Mouse (Mus musculus): ENCODE results near the gene Mycl. TPM values are rescaled to one million over a fixed set of nuclear protein-coding genes. Genes with fewer than 3 reads are reported as not detected.
"Not testable (repeated sequence)": the region's sequence is repeated elsewhere in the genome, so short reads cannot be mapped to it uniquely, and the experiment has no call there.

Gene Mycl
- polyA plus RNA-seq, 1 experiment from 2014 or later, result 2.9 TPM

- no peak for TF ChIP-seq CTCF (IDR thresholded peaks at IDR 0.05; ENCODE audit: low read depth)
- peaks cover 2% of the 10 kb centered on the region; the same call in 1 of the 2 replicates for H3K27me3 ChIP-seq (replicated peaks; ENCODE audit: control insufficient read depth, insufficient read depth, low read length)
- no peak overlapping the region for H3K4me3 ChIP-seq (ENCODE audit: low read depth, low read length)
- H3K36me3 ChIP-seq (ENCODE audit: control insufficient read depth, insufficient read depth), result no peaks in the 10 kb centered on the region
- 35% methylated on average over 17 of the region's 17 CpGs for WGBS
- no peaks in the 10 kb centered on the region for H3K4me1 ChIP-seq (replicated peaks; ENCODE audit: control insufficient read depth, insufficient read depth, low read length)
- no peak overlapping the region for H3K9ac ChIP-seq (ENCODE audit: low read depth, low read length)
- H3K9me3 ChIP-seq (ENCODE audit: control insufficient read depth), result no peaks in the 10 kb centered on the region
- H3K27ac ChIP-seq (ENCODE audit: low read depth, low read length), result no peak overlapping the region
- no peak for ATAC-seq
- H3K4me2 ChIP-seq (replicated peaks; ENCODE audit: low read depth), result no peak overlapping the region
These were observed 11.8 kb upstream of the Mycl start for GRCm38 (mm10) chr4:122983486-122984261.

DNA sequence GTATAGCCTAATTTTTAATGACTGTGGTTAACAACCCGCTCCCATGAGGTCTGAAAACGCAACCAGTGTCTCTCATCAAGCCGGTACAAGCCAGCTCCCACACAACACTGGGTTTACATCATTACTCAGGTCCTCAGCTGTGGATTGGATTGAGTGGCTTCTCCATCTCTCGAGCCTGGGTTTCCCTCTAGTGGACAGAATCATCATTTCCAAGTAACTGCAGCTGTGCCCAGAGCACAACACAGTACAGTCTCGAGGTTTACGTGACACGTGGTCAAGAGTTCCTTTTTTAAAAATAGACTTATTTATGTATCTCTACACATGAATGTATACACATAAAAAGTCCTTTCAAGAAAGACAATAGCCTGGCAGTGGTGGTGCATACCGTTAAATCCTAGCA, 10.3 kb upstream of the Mycl start:
- Histone ChIP-seq H3K4me2 (replicated peaks; ENCODE audit: low read depth) (no peak overlapping the region), H3K4me1 (replicated peaks; ENCODE audit: control insufficient read depth, insufficient read depth, low read length) (no peaks in the 10 kb centered on the region), H3K9me3 (ENCODE audit: control insufficient read depth) (no peaks in the 10 kb centered on the region), H3K36me3 (ENCODE audit: control insufficient read depth, insufficient read depth) (no peaks in the 10 kb centered on the region), H3K4me3 (ENCODE audit: low read depth, low read length) (no peak overlapping the region), H3K27me3 (replicated peaks; ENCODE audit: control insufficient read depth, insufficient read depth, low read length) (peaks cover 2% of the 10 kb centered on the region; the same call in 1 of the 2 replicates), H3K9ac (ENCODE audit: low read depth, low read length) (no peak overlapping the region), H3K27ac (ENCODE audit: low read depth, low read length) (no peak overlapping the region)
- peak; percentile 96 for TF ChIP-seq CTCF (IDR thresholded peaks at IDR 0.05; ENCODE audit: low read depth)
- 24% methylated on average over 8 of the region's 8 CpGs for WGBS
- ATAC-seq, result no peak

DNA sequence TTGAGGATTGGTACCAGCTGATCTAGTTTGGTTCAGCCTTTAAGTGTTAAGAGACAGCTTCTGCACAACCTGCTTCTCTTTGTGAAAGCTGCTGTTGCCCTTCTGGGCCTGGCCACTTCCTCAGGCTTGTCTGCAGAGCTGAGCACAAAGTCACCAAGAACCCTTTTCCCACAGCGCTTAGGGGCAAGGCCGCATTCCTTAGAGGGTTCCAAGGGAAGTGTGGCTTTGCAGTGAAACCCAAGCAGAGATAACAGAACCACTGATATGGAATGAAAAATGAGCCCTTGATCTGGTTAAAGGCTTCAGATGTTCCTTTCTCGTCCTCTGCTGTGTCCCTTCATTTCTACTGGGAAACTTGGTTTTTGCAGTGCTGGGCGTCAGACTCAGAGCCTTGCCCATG, 8.0 kb upstream of the Mycl start:
- Histone ChIP-seq H3K9me3 (ENCODE audit: control insufficient read depth) (no peaks in the 10 kb centered on the region), H3K27me3 (replicated peaks; ENCODE audit: control insufficient read depth, insufficient read depth, low read length) (peaks cover 2% of the 10 kb centered on the region; the same call in 1 of the 2 replicates), H3K9ac (ENCODE audit: low read depth, low read length) (no peak overlapping the region), H3K4me2 (replicated peaks; ENCODE audit: low read depth) (no peak overlapping the region), H3K36me3 (ENCODE audit: control insufficient read depth, insufficient read depth) (no peaks in the 10 kb centered on the region), H3K4me3 (ENCODE audit: low read depth, low read length) (no peak overlapping the region), H3K27ac (ENCODE audit: low read depth, low read length) (no peak overlapping the region), H3K4me1 (replicated peaks; ENCODE audit: control insufficient read depth, insufficient read depth, low read length) (no peaks in the 10 kb centered on the region)
- 63% methylated on average over 4 of the region's 4 CpGs for WGBS
- TF ChIP-seq CTCF (IDR thresholded peaks at IDR 0.05; ENCODE audit: low read depth), result no peak
- no peak for ATAC-seq

- not testable (repeated sequence) for H3K36me3 ChIP-seq (ENCODE audit: control insufficient read depth, insufficient read depth); H3K4me3 ChIP-seq (ENCODE audit: low read depth, low read length); H3K27me3 ChIP-seq (replicated peaks; ENCODE audit: control insufficient read depth, insufficient read depth, low read length); ATAC-seq; H3K4me2 ChIP-seq (replicated peaks; ENCODE audit: low read depth); H3K9ac ChIP-seq (ENCODE audit: low read depth, low read length); H3K4me1 ChIP-seq (replicated peaks; ENCODE audit: control insufficient read depth, insufficient read depth, low read length); H3K9me3 ChIP-seq (ENCODE audit: control insufficient read depth); H3K27ac ChIP-seq (ENCODE audit: low read depth, low read length)
- 69% methylated on average over 3 of the region's 3 CpGs for WGBS
- peak; percentile 61 for TF ChIP-seq CTCF (IDR thresholded peaks at IDR 0.05; ENCODE audit: low read depth)
These were observed 7.4 kb upstream of the Mycl start for GRCm38 (mm10) chr4:122988004-122988403.

DNA sequence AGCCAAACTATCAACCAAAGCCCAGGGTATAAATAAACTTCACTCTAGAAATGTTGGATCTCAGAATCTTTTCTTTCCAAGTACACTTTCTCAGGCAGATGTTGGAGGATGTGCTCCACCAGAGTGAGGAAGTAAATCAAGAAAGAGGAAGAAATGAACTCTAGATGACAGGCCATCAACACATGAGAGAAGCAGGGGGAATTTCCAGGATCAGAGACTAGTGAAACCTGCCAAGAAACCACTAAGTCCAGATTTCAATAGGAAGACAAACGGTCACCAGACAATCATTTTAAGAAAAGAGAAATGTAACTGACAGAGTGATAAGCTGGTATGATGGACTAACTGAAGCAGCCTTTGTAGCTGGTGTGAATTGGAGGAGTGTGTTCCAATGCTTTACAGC, 4.3 kb upstream of the Mycl start:
- Histone ChIP-seq H3K36me3 (ENCODE audit: control insufficient read depth, insufficient read depth) (no peaks in the 10 kb centered on the region), H3K4me3 (ENCODE audit: low read depth, low read length) (no peak overlapping the region), H3K27me3 (replicated peaks; ENCODE audit: control insufficient read depth, insufficient read depth, low read length) (no peaks in the 10 kb centered on the region), H3K9me3 (ENCODE audit: control insufficient read depth) (no peaks in the 10 kb centered on the region), H3K4me2 (replicated peaks; ENCODE audit: low read depth) (no peak overlapping the region), H3K9ac (ENCODE audit: low read depth, low read length) (no peak overlapping the region), H3K27ac (ENCODE audit: low read depth, low read length) (no peak overlapping the region), H3K4me1 (replicated peaks; ENCODE audit: control insufficient read depth, insufficient read depth, low read length) (no peaks in the 10 kb centered on the region)
- 69% methylated on average over 1 of the region's 1 CpGs for WGBS
- no peak for ATAC-seq
- no peak for TF ChIP-seq CTCF (IDR thresholded peaks at IDR 0.05; ENCODE audit: low read depth)

DNA sequence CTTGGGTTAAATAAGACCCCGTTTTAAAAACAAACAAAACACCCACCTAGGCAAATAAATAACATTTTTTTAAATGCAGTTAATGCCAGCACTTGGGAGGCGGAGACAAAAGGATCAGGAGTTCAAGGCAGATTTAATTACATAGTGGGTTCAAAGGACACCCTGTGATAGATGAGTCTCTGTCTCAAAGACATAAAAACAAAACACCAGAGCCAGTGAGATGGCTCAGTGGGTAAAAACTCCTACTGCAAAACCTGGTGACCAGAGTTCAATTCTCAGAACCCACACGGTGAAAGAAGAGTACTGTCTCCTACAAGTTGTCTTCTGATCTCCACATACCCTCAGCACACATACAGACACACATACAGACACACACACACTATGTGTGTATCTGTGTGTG, 3.2 kb upstream of the Mycl start:
- H3K4me1 ChIP-seq (replicated peaks; ENCODE audit: control insufficient read depth, insufficient read depth, low read length), result no peaks in the 10 kb centered on the region
- WGBS, result 31% methylated on average over 3 of the region's 3 CpGs
- no peak overlapping the region for H3K4me2 ChIP-seq (replicated peaks; ENCODE audit: low read depth)
- no peak for TF ChIP-seq CTCF (IDR thresholded peaks at IDR 0.05; ENCODE audit: low read depth)
- H3K9ac ChIP-seq (ENCODE audit: low read depth, low read length), result no peak overlapping the region
- no peak overlapping the region for H3K27ac ChIP-seq (ENCODE audit: low read depth, low read length)
- H3K4me3 ChIP-seq (ENCODE audit: low read depth, low read length), result no peak overlapping the region
- no peak for ATAC-seq
- H3K9me3 ChIP-seq (ENCODE audit: control insufficient read depth), result no peaks in the 10 kb centered on the region
- H3K36me3 ChIP-seq (ENCODE audit: control insufficient read depth, insufficient read depth), result no peaks in the 10 kb centered on the region
- H3K27me3 ChIP-seq (replicated peaks; ENCODE audit: control insufficient read depth, insufficient read depth, low read length), result no peaks in the 10 kb centered on the region; the same call in 1 of the 2 replicates
